Mouse (Mus musculus) spleen, adult 2 months (tissue): ENCODE results near the gene Hoxd10.

Source experiments
- CTCF ChIP-seq: fragments of 200-500 bp; IDR thresholded peaks from 2 replicates; pipeline ENCODE4 v1.5.1; 2011; ENCODE audit warnings: mild to moderate bottlenecking, inconsistent platforms; ENCODE audit not compliant: insufficient read depth, insufficient read length, insufficient replicate concordance; ENCODE audit errors: extremely low read depth
- POLR2A ChIP-seq: fragments of 200-500 bp; IDR thresholded peaks from 2 replicates; pipeline ENCODE4 v1.6.1; 2011; ENCODE audit warnings: low read depth, low read length, inconsistent platforms

DNA sequence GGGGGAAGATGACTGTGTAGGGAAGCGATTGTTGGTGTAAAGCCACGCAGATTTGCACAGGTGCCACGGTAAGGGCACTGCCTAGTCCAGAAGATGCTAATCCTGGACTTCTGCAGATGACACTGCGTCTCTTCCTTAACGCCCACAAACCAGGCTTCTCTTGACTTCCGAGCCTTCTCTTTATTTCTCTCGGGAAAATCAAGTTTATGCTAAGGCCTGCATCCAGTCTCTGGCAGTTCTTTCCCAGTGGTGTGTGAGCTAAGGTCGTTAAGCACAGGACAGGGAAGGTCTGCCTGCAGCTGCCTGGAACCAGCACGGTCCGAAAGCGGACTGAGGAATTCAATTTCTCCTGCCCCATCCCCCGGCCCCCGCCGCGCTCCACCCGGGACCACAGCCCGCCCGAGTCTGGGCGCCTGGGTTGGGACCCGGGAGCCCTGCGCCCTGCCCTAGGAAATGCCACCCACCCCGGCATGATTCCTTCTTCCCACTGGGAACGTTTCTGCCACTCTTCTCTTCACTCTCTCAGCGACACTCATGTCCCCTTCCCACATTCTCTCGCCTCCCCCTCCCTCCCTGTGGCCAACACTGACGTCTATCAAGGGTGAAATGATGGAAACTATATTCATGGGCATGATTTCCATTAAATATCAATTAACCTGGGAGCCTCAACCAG is 12.1 kb downstream of the Hoxd10 start:
- no peak for TF ChIP-seq CTCF
- TF ChIP-seq POLR2A: no peak
